In the genomic region with DNA sequence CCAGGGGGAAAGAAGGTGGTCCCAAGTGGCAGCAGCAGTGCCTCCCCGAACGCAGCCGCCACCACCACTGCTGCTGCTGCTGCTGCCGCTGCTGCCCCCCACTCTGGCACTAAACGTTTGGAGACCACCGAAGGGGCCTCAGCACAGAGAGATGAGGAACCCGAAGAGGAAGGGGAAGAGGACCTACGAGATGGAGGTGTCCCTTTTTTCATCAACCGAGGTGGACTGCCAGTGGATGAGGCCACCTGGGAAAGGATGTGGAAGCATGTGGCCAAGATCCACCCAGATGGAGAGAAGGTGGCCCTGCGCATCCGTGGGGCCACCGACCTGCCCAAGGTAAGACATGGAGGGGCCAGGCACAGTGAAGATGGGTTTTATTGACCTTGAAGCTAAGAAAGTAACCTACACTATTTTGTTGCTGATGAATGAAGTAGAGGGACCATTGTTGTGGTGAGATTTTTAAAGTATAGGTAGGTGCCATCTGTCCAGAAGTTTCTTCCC, we compare ENCODE assay signal across 8 mouse cellular contexts. TPM values are rescaled to one million over a fixed set of nuclear protein-coding genes. Genes with fewer than 3 reads are reported as not detected.
A peak's percentile ranks its signal among the peaks of the same experiment; 100 is the strongest.
DNase-seq lines count a peak whose midpoint lies in the region; ATAC-seq lines count a peak whose summit lies in the region.

No protein-coding gene starts in this region.

- H3K27me3 ChIP-seq in hindbrain, embryonic 11.5 days (ENCODE audit: control insufficient read depth, insufficient read depth, low read length), result no peaks in the 10 kb centered on the region
- no peaks in the 10 kb centered on the region for H3K27me3 ChIP-seq in midbrain, embryonic 11.5 days (ENCODE audit: control insufficient read depth, insufficient read depth, low read length)

- peak overlapping the region; percentile 72 for H3K4me2 ChIP-seq in hindbrain, embryonic 11.5 days (replicated peaks; ENCODE audit: low read depth, low read length)
- H3K4me2 ChIP-seq in midbrain, embryonic 11.5 days, result peak overlapping the region; percentile 75

- no peak for ATAC-seq in hindbrain, embryonic 11.5 days (ENCODE audit: low FRiP score)
- no peak for ATAC-seq in midbrain, embryonic 11.5 days (ENCODE audit: low FRiP score)
- ATAC-seq in erythroid progenitor cell, adult 5-6 weeks (replicated peaks; ENCODE audit: low FRiP score, poor library complexity, severe bottlenecking), result no peak

- peak overlapping the region; percentile 99 for H3K27ac ChIP-seq in hindbrain, embryonic 11.5 days (ENCODE audit: low read depth, low read length)
- no peak overlapping the region; the same call in 1 of the 2 replicates for H3K27ac ChIP-seq in midbrain, embryonic 11.5 days (ENCODE audit: low read depth, low read length)

- no peaks in the 10 kb centered on the region for H3K36me3 ChIP-seq in hindbrain, embryonic 11.5 days (ENCODE audit: control insufficient read depth, insufficient read depth, low read length)
- H3K36me3 ChIP-seq in midbrain, embryonic 11.5 days (ENCODE audit: control insufficient read depth, insufficient read depth, low read length), result no peaks in the 10 kb centered on the region

- H3K9me3 ChIP-seq in hindbrain, embryonic 11.5 days (ENCODE audit: control insufficient read depth, low read length), result no peaks in the 10 kb centered on the region
- no peaks in the 10 kb centered on the region for H3K9me3 ChIP-seq in midbrain, embryonic 11.5 days (ENCODE audit: control insufficient read depth, low read length)

- DNase-seq in heart, adult 11 months, result peak; percentile 92
- DNase-seq in heart, adult 8-10 months (ENCODE audit: low spot score), result no peak
- DNase-seq in ES-CJ7 (ENCODE audit: low read depth, low spot score), result peak; percentile 3
- no peak for DNase-seq in hindbrain, embryonic 11.5 days (ENCODE audit: low spot score)
- peak; percentile 83 for DNase-seq in midbrain, embryonic 11.5 days (ENCODE audit: low spot score, missing footprints)
- DNase-seq in Muller cell, postnatal 12 days (ENCODE audit: inconsistent ontology term), result no peak
- no peak for DNase-seq in testis, postnatal 10 days (ENCODE audit: low spot score)

- peaks cover 2% of the 10 kb centered on the region; the same call in 1 of the 2 replicates for H3K4me1 ChIP-seq in hindbrain, embryonic 11.5 days (replicated peaks; ENCODE audit: control insufficient read depth, insufficient read depth, low read length)
- H3K4me1 ChIP-seq in midbrain, embryonic 11.5 days (ENCODE audit: control insufficient read depth, insufficient read depth, low read length), result peaks cover 18% of the 10 kb centered on the region

- peak overlapping the region; percentile 98 for H3K9ac ChIP-seq in hindbrain, embryonic 11.5 days (ENCODE audit: low read depth, low read length)
- peak overlapping the region; percentile 92 for H3K9ac ChIP-seq in midbrain, embryonic 11.5 days (ENCODE audit: low read length)

- H3K4me3 ChIP-seq in hindbrain, embryonic 11.5 days (ENCODE audit: low read depth, low read length), result peak overlapping the region; percentile 93
- H3K4me3 ChIP-seq in midbrain, embryonic 11.5 days (ENCODE audit: low read depth, low read length), result peak overlapping the region; percentile 55

- WGBS in hindbrain, embryonic 11.5 days, result 37% methylated on average over 12 of the region's 12 CpGs
- 43% methylated on average over 12 of the region's 12 CpGs for WGBS in midbrain, embryonic 11.5 days

RNA-seq across cellular contexts. Expression of a gene that starts 1.5 kb away (rescaled TPM):
- 10 to 100 TPM in 3 of 4 experiments, 1 to 10 TPM in 1; 6.6 to 16.3 (median 13.3) TPM for total RNA-seq in heart, adult 8-10 months (2022)
- polyA plus RNA-seq in hindbrain, embryonic 11.5 days (2014; fragmentation: Nextera tagmentation; extraction: Ambion mirVana), result 26.5 and 28.1 TPM in 2 replicates
- 21.7 and 22.7 TPM in 2 replicates for polyA plus RNA-seq in midbrain, embryonic 11.5 days (2014; fragmentation: Nextera tagmentation; extraction: Ambion mirVana)
- not detected in 2 replicates for total RNA-seq in erythroid progenitor cell, adult 5-6 weeks (2015; ENCODE audit: low replicate concordance)
- not detected in 2 replicates for total RNA-seq in erythroid progenitor cell, adult 5-6 weeks (2017; ENCODE audit: low replicate concordance)

RNA-seq across cellular contexts. Expression of a gene that starts 46.2 kb away (rescaled TPM):
- 1 to 10 TPM; 2.9 to 4.6 (median 3.8) TPM for total RNA-seq in heart, adult 8-10 months (2022)
- polyA plus RNA-seq in hindbrain, embryonic 11.5 days (2014; fragmentation: Nextera tagmentation; extraction: Ambion mirVana), result 8.4 and 11.6 TPM in 2 replicates
- polyA plus RNA-seq in midbrain, embryonic 11.5 days (2014; fragmentation: Nextera tagmentation; extraction: Ambion mirVana), result 12.2 and 12.5 TPM in 2 replicates
- total RNA-seq in erythroid progenitor cell, adult 5-6 weeks (2015; ENCODE audit: low replicate concordance), result not detected in 2 replicates
- not detected in 2 replicates for total RNA-seq in erythroid progenitor cell, adult 5-6 weeks (2017; ENCODE audit: low replicate concordance)

RNA-seq across cellular contexts. Expression of a gene that starts 54.1 kb away (rescaled TPM):
- not detected for total RNA-seq in heart, adult 8-10 months (2022)
- polyA plus RNA-seq in hindbrain, embryonic 11.5 days (2014; fragmentation: Nextera tagmentation; extraction: Ambion mirVana), result not detected in 2 replicates
- not detected in 2 replicates for polyA plus RNA-seq in midbrain, embryonic 11.5 days (2014; fragmentation: Nextera tagmentation; extraction: Ambion mirVana)
- total RNA-seq in erythroid progenitor cell, adult 5-6 weeks (2015; ENCODE audit: low replicate concordance), result not detected in 2 replicates
- not detected in 2 replicates for total RNA-seq in erythroid progenitor cell, adult 5-6 weeks (2017; ENCODE audit: low replicate concordance)

Comparison
In these comparisons a context has a peak if more than half of its experiments do, and no peak if none do; other contexts are left out.
1. DNase-seq: peak in heart, adult 11 months (single experiment), ES-CJ7 (single experiment) and midbrain, embryonic 11.5 days (single experiment); none in heart, adult 8-10 months (single experiment), hindbrain, embryonic 11.5 days (single experiment), Muller cell, postnatal 12 days (single experiment) and testis, postnatal 10 days (single experiment).
2. RNA of a gene that starts 1.5 kb away (total RNA-seq): 6.6 to 16.3 TPM in heart, adult 8-10 months; not detected in erythroid progenitor cell, adult 5-6 weeks; every median in the first group is over 4 times any median in the second.